Mouse (Mus musculus): ENCODE measurements around the gene Gabarapl1. TPM values are rescaled to one million over a fixed set of nuclear protein-coding genes. Genes with fewer than 3 reads are reported as not detected.

Gabarapl1 gene
- polyA plus RNA-seq (2012; rRNA removed): 36.5 and 47.5 TPM in 2 replicates

DNA sequence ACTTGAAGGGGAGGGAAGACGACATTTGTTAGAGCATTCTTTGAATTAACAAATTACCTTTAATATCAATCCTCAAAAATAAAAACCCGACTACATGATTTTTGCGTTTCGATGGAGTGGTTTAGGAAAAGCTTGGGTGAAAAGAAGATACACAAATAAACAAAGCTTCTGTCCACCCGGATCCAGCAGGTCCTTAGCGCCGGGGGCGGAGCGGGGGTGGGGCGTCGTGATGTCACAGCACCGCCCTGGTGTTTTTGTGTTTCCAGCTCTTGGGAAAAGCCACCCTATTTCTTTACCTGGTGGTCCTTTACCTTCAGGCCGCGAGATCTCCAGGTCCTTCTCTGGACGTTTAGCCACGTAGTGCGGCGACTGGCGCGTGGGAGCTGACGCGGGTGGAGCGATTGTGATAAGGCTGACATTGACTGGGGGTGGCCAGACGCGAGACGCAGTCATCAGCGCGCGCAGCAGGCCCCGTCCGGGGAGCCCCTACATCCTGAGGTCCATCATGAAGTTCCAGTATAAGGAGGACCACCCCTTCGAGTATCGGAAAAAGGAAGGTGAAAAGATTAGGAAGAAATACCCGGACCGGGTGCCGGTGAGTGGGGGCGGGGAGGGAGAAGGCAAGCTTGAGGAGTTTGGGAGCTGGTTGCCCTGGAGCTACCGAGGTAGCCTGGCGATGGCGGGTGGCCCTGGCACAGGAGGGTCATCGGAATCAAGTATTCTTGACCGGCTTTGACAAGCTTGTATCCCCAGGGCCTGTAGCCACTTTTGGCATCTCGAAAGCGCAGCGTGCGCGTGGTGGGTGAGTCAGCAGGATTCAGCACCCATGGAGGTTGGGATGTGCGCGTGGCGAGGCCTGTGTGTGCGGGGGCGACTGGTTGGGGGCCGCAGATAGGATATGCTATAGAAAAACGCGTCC lies at the start of gene Gabarapl1:
TSS of gene Gabarapl1 (plus strand) at position 219 of the 919 bp plus-strand sequence.

DNA sequence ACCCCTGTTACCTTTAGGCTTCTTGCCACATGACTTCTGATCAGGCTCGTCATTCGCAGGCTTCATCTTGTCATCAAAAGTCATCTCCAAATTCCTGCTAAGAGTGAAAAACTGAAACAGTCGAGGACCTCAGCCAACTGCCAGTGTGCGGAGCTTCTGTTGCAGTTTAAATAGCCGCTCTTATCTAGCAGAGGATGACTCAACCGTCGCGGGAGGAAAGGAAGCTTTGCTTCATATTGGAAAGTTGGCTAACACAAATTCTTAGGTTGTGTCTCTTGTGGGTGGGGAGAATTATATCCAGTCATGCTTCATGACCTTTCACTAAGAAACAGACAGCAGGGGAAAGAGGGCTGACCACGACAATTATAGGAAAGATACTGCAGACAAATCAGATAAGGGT lies 25.9 kb upstream of the Gabarapl1 start, which contains the start of gene Olr1:
TSS of gene Olr1 (minus strand) at position 142 of the 400 bp plus-strand sequence.

DNA sequence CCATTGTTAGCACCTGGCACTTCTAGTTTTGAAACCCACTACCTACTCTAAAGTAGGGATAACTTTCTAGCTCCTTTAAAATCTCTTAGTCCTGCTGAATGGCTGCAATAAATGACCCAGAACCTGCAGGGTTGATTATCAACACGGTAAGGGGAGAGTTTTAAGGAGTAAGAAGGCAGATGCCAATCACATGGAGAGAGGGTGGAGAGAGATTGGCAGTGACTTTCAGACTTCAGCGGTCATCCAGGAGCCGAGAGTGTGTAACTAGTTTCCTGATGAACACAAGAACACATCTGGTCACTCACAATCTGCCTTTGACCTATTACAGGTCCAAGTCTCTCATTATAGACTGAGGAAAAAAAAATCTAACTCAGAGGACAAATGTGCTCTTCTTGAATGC lies 20.6 kb upstream of the Gabarapl1 start, which contains the start of gene Tmem52b:
TSS of gene Tmem52b (plus strand) at position 189 of the 400 bp plus-strand sequence.

DNA sequence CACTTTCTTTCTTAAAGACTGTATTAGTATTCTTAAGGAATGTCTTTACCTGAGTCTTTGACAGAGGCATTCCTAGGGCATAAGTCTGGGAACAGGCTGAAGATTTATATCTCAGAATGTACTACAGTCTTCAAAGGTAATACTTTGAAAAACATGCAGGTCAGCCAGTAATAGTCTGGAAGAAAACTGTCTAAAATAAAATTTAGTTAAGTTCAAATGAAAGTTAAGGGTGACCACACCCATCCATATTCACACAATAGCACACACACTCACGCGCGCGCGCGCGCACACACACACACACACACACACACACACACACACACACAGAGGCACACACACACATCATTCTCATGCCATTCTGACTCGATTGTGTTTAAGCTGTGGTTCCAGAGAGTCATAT lies 44.6 kb downstream of the Gabarapl1 start, which contains the start of gene Klre1:
TSS of gene Klre1 (plus strand) at position 301 of the 400 bp plus-strand sequence.

DNA sequence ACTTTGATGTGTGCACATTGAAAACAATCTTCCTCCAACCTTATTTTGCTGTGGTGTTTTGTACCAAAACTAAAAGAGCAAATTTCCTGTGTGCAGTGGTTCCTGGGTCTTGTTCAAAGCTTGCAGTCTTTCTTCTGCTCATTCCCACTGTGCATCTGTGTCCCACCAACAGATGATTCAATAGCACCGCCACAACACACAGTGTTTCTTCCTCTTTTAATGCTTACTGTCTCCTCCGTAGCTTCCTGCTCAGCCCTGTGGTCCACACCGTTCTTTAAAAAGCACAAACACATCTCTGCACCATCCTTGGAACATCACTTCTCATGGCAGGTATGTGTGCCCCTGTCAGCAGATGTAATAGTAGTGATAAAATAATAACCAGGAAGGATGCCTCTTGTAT lies 58.5 kb downstream of the Gabarapl1 start, which contains the start of gene Klrd1:
TSS of gene Klrd1 (plus strand) at position 275 of the 400 bp plus-strand sequence.

Other genes with a start within 250 kb of the Gabarapl1 start
- gene 4922502D21Rik, start 201.4 kb upstream of the Gabarapl1 start, polyA plus RNA-seq (2012; rRNA removed): not detected in 2 replicates
- 0.07 and 0.12 TPM in 2 replicates for gene Clec12a, start 190.5 kb upstream of the Gabarapl1 start, polyA plus RNA-seq (2012; rRNA removed)
- gene Clec12b, start 147.3 kb upstream of the Gabarapl1 start, polyA plus RNA-seq (2012; rRNA removed): not detected in 2 replicates
- 0.08 TPM in 1 of 2 replicates, not detected in the other for gene Clec1b, start 135.9 kb upstream of the Gabarapl1 start, polyA plus RNA-seq (2012; rRNA removed)
- gene Clec9a, start 124.3 kb upstream of the Gabarapl1 start, polyA plus RNA-seq (2012; rRNA removed): 0.41 and 0.50 TPM in 2 replicates
- 0.52 and 0.74 TPM in 2 replicates for gene Clec1a, start 81.2 kb upstream of the Gabarapl1 start, polyA plus RNA-seq (2012; rRNA removed)
- not detected in 2 replicates for gene Olr1, start 26.0 kb upstream of the Gabarapl1 start, polyA plus RNA-seq (2012; rRNA removed)
- not detected in 2 replicates for gene Tmem52b, start 20.6 kb upstream of the Gabarapl1 start, polyA plus RNA-seq (2012; rRNA removed)
- gene Klre1, start 44.7 kb downstream of the Gabarapl1 start, polyA plus RNA-seq (2012; rRNA removed): not detected in 2 replicates
- not detected in 2 replicates for gene Klrd1, start 58.6 kb downstream of the Gabarapl1 start, polyA plus RNA-seq (2012; rRNA removed)
- 0.06 and 0.07 TPM in 2 replicates for gene Klrk1, start 90.7 kb downstream of the Gabarapl1 start, polyA plus RNA-seq (2012; rRNA removed)
- not detected in 2 replicates for gene Klrc3, start 110.2 kb downstream of the Gabarapl1 start, polyA plus RNA-seq (2012; rRNA removed)
- not detected in 2 replicates for gene Klrc2, start 127.5 kb downstream of the Gabarapl1 start, polyA plus RNA-seq (2012; rRNA removed)
- gene Klrc1, start 145.8 kb downstream of the Gabarapl1 start, polyA plus RNA-seq (2012; rRNA removed): not detected in 2 replicates
- not detected in 2 replicates for gene Klri1, start 184.0 kb downstream of the Gabarapl1 start, polyA plus RNA-seq (2012; rRNA removed)
- not detected in 2 replicates for gene Klri2, start 207.3 kb downstream of the Gabarapl1 start, polyA plus RNA-seq (2012; rRNA removed)